Mouse (Mus musculus) forebrain, postnatal 0 days (tissue): ENCODE measurements around the gene Kctd11. TPM values are rescaled to one million over a fixed set of nuclear protein-coding genes. Genes with fewer than 3 reads are reported as not detected.
"Not testable (repeated sequence)": the region's sequence is repeated elsewhere in the genome, so short reads cannot be mapped to it uniquely, and the experiment has no call there.

Source experiments
- ATAC-seq: fragments of 200-750 bp; cut with Nextera tagmentation; 2 replicates; pipeline ENCODE4 v1.8.0; 2017; ENCODE audit warnings: mild to moderate bottlenecking, moderate library complexity
- DNase-seq: peaks from one replicate; pipeline ENCODE4 v3.0.0-alpha.2; 2015
- H3K27ac ChIP-seq: fragments of 300-500 bp; sonication (generic); 2 replicates; pipeline ENCODE4 v1.5.1; 2014; ENCODE audit warnings: low read depth, mild to moderate bottlenecking, antibody characterized with exemption, low read length, moderate library complexity, mixed read lengths
- H3K27me3 ChIP-seq: fragments of 300-500 bp; sonication (generic); 2 replicates; pipeline ENCODE4 v1.6.1; 2014; ENCODE audit warnings: mild to moderate bottlenecking, low read length, mixed read lengths; ENCODE audit not compliant: insufficient read depth
- H3K36me3 ChIP-seq: fragments of 300-500 bp; sonication (generic); 2 replicates; pipeline ENCODE4 v1.6.1; 2014; ENCODE audit warnings: mild to moderate bottlenecking, moderate library complexity; ENCODE audit not compliant: insufficient read depth
- H3K4me1 ChIP-seq: fragments of 300-500 bp; sonication (generic); 2 replicates; pipeline ENCODE4 v1.6.1; 2014; ENCODE audit warnings: antibody characterized with exemption; ENCODE audit not compliant: insufficient read depth
- H3K4me2 ChIP-seq: fragments of 300-500 bp; sonication (generic); 2 replicates; pipeline ENCODE4 v1.6.1; 2014; ENCODE audit warnings: low read depth, mild to moderate bottlenecking, moderate library complexity
- H3K4me3 ChIP-seq: fragments of 300-500 bp; sonication (generic); 2 replicates; pipeline ENCODE4 v1.5.1; 2014; ENCODE audit warnings: low read depth, low read length, mixed read lengths
- H3K9ac ChIP-seq: fragments of 300-500 bp; sonication (generic); 2 replicates; pipeline ENCODE4 v1.6.1; 2014; ENCODE audit warnings: mild to moderate bottlenecking
- H3K9me3 ChIP-seq: fragments of 300-500 bp; sonication (generic); 2 replicates; pipeline ENCODE4 v1.6.1; 2016; ENCODE audit warnings: low read length
- CTCF ChIP-seq: sonication (generic); IDR thresholded peaks from 2 replicates; pipeline ENCODE4 v1.5.1; 2016; ENCODE audit warnings: antibody characterized with exemption, control low read depth, low read depth
- WGBS: fragments of 180-500 bp; shearing (Covaris S2); extraction: QIAGEN DNeasy Blood & Tissue Kit; methylation state at CpG from one replicate; pipeline ENCODE4 v1.1.7; 2014; 5-methylcytosine and 5-hydroxymethylcytosine counted together
- polyA plus RNA-seq: library from polyadenylated mRNA; unstranded; fragments of >200 nt; fragmentation: Nextera tagmentation; extraction: Ambion mirVana; gene quantifications from 2 replicates; pipeline ENCODE4 v1.2.1, GENCODE M21; 2015
- total RNA-seq: library from RNA; depleted of rRNA; stranded (reverse); fragments of >200 nt; gene quantifications from 2 replicates; pipeline ENCODE4 v1.2.3, GENCODE M21; 2014

The Kctd11 gene
- total and polyA plus RNA-seq, 2 experiments from 2014 or later, result 0.88 to 1.0 TPM

GRCm38 (mm10) chr11:69872451-69872850, 8.8 kb downstream of the Kctd11 start:
- H3K36me3 ChIP-seq, result no peaks in the 10 kb centered on the region
- no peak overlapping the region for H3K4me3 ChIP-seq
- H3K4me2 ChIP-seq, result no peak overlapping the region
- TF ChIP-seq CTCF, result no peak
- H3K4me1 ChIP-seq, result no peaks in the 10 kb centered on the region
- DNase-seq (no peak), ATAC-seq (no peak)
- H3K27me3 ChIP-seq, result no peaks in the 10 kb centered on the region
- WGBS, result 72% methylated on average over 4 of the region's 4 CpGs
- no peaks in the 10 kb centered on the region for H3K9me3 ChIP-seq
- no peak overlapping the region for H3K27ac ChIP-seq
- H3K9ac ChIP-seq, result no peak overlapping the region

- Histone ChIP-seq H3K4me3 (no peak overlapping the region), H3K36me3 (no peaks in the 10 kb centered on the region), H3K27me3 (no peaks in the 10 kb centered on the region), H3K9ac (no peak overlapping the region), H3K4me2 (no peak overlapping the region), H3K27ac (no peak overlapping the region), H3K4me1 (no peaks in the 10 kb centered on the region), H3K9me3 (no peaks in the 10 kb centered on the region)
- no peak for ATAC-seq
- TF ChIP-seq CTCF, result no peak
- no peak for DNase-seq
- WGBS, result 86% methylated on average over 7 of the region's 7 CpGs
Measured at GRCm38 (mm10) chr11:69871822-69872221, 9.4 kb downstream of the Kctd11 start.

GRCm38 (mm10) chr11:69870289-69871069, 10.7 kb downstream of the Kctd11 start:
- Histone ChIP-seq H3K36me3 (no peaks in the 10 kb centered on the region), H3K4me1 (no peaks in the 10 kb centered on the region), H3K9ac (no peak overlapping the region), H3K27me3 (no peaks in the 10 kb centered on the region), H3K4me2 (no peak overlapping the region), H3K27ac (no peak overlapping the region), H3K4me3 (no peak overlapping the region), H3K9me3 (no peaks in the 10 kb centered on the region)
- WGBS, result 93% methylated on average over 2 of the region's 2 CpGs
- no peak for TF ChIP-seq CTCF
- DNase-seq (no peak), ATAC-seq (no peak)

GRCm38 (mm10) chr11:69867335-69867734, 13.9 kb downstream of the Kctd11 start:
- Histone ChIP-seq H3K27ac (no peak overlapping the region), H3K4me3 (no peak overlapping the region), H3K9ac (no peak overlapping the region), H3K9me3 (no peaks in the 10 kb centered on the region), H3K36me3 (no peaks in the 10 kb centered on the region), H3K27me3 (no peaks in the 10 kb centered on the region), H3K4me1 (no peaks in the 10 kb centered on the region), H3K4me2 (no peak overlapping the region)
- 66% methylated on average over 9 of the region's 9 CpGs for WGBS
- DNase-seq, result no peak
- TF ChIP-seq CTCF, result no peak
- ATAC-seq, result no peak

- H3K4me3 ChIP-seq, result no peak overlapping the region
- DNase-seq (no peak), ATAC-seq (no peak)
- no peak overlapping the region for H3K27ac ChIP-seq
- H3K4me2 ChIP-seq, result no peak overlapping the region
- H3K9me3 ChIP-seq, result no peaks in the 10 kb centered on the region
- 77% methylated on average over 9 of the region's 9 CpGs for WGBS
- no peak overlapping the region for H3K9ac ChIP-seq
- H3K4me1 ChIP-seq, result no peaks in the 10 kb centered on the region
- no peaks in the 10 kb centered on the region for H3K27me3 ChIP-seq
- no peak for TF ChIP-seq CTCF
- H3K36me3 ChIP-seq, result no peaks in the 10 kb centered on the region
Measured at GRCm38 (mm10) chr11:69865561-69865960, 15.6 kb downstream of the Kctd11 start.

- Histone ChIP-seq H3K36me3 (no peaks in the 10 kb centered on the region), H3K4me3 (no peak overlapping the region), H3K27me3 (no peaks in the 10 kb centered on the region), H3K9ac (no peak overlapping the region), H3K27ac (no peak overlapping the region), H3K4me2 (no peak overlapping the region), H3K4me1 (no peaks in the 10 kb centered on the region), H3K9me3 (no peaks in the 10 kb centered on the region)
- TF ChIP-seq CTCF, result no peak
- ATAC-seq, result no peak
- 39% methylated on average over 8 of the region's 8 CpGs for WGBS
- DNase-seq, result no peak
Measured at GRCm38 (mm10) chr11:69864138-69864860, 16.9 kb downstream of the Kctd11 start.

GRCm38 (mm10) chr11:69863729-69864128, 17.5 kb downstream of the Kctd11 start:
- not testable (repeated sequence) for H3K4me3 ChIP-seq, ATAC-seq, H3K9me3 ChIP-seq, H3K9ac ChIP-seq, DNase-seq, H3K4me1 ChIP-seq, H3K27ac ChIP-seq, H3K36me3 ChIP-seq, H3K4me2 ChIP-seq, H3K27me3 ChIP-seq
- WGBS, result 81% methylated on average over 3 of the region's 3 CpGs
